Mouse (Mus musculus) erythroblast, embryonic 14.5 days (primary cell): ENCODE data around the gene Patj.

ENCODE experiments used
- GATA1 ChIP-seq: IDR thresholded peaks from 2 replicates; pipeline ENCODE4 v1.6.1; 2012; ENCODE audit warnings: low read length, inconsistent platforms, mixed read lengths
- TAL1 ChIP-seq: IDR thresholded peaks from 3 replicates; pipeline ENCODE4 v1.6.1; 2012; ENCODE audit warnings: low read length, inconsistent platforms, mixed read lengths

DNA sequence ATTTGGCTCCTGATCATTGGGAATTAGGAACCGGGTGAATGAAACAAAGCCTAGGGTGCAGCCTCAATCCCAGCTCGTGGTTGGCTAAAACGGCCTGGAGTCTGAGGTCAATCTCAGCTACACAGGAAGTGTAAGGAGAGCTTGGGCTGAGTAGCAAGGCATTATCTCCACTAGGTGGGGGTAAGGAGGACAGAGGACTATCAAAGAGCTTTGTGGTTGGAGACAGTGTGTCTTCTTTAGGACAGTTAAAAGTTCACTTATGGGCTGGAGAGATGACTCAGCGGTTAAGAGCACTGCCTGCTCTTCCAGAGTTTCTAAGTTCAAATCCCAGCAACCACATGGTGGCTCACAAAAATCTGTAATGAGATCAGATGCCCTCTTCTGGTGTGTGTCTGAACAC, 329.9 kb downstream of the Patj start:
- TF ChIP-seq GATA1 (no peak), TAL1 (no peak)
